Mouse (Mus musculus) heart, postnatal 0 days (tissue): ENCODE data around the gene Foxg1. TPM values are rescaled to one million over a fixed set of nuclear protein-coding genes. Genes with fewer than 3 reads are reported as not detected.

Source experiments
- ATAC-seq: fragments of 200-750 bp; cut with Nextera tagmentation; 2 replicates; pipeline ENCODE4 v1.8.0; 2017; ENCODE audit warnings: low read depth, moderate number of reproducible peaks, moderate library complexity; ENCODE audit not compliant: insufficient read depth
- DNase-seq: peaks from one replicate; pipeline ENCODE4 v3.0.0-alpha.2; 2016; ENCODE audit warnings: low spot score
- H3K27ac ChIP-seq: fragments of 300-500 bp; sonication (generic); 2 replicates; pipeline ENCODE4 v1.5.1; 2014; ENCODE audit warnings: low read depth, mild to moderate bottlenecking
- H3K27me3 ChIP-seq: fragments of 300-500 bp; sonication (generic); 2 replicates; pipeline ENCODE4 v1.6.1; 2014; ENCODE audit warnings: low read length, mixed read lengths; ENCODE audit not compliant: control insufficient read depth, insufficient read depth
- H3K36me3 ChIP-seq: fragments of 300-500 bp; sonication (generic); replicated peaks from 2 replicates; pipeline ENCODE4 v1.6.1; 2014; ENCODE audit warnings: low read length, mixed read lengths; ENCODE audit not compliant: control insufficient read depth, insufficient read depth
- H3K4me1 ChIP-seq: fragments of 300-500 bp; sonication (generic); 2 replicates; pipeline ENCODE4 v1.6.1; 2014; ENCODE audit warnings: antibody characterized with exemption; ENCODE audit not compliant: control insufficient read depth, insufficient read depth
- H3K4me2 ChIP-seq: fragments of 300-500 bp; sonication (generic); 2 replicates; pipeline ENCODE4 v1.6.1; 2014; ENCODE audit warnings: low read depth, mild to moderate bottlenecking, low read length, moderate library complexity
- H3K4me3 ChIP-seq: fragments of 300-500 bp; sonication (generic); 2 replicates; pipeline ENCODE4 v1.5.1; 2014; ENCODE audit warnings: low read depth, low read length
- H3K9ac ChIP-seq: fragments of 300-500 bp; sonication (generic); replicated peaks from 2 replicates; pipeline ENCODE4 v1.6.1; 2014; ENCODE audit warnings: low read depth, low read length, mixed read lengths
- H3K9me3 ChIP-seq: fragments of 300-500 bp; sonication (generic); replicated peaks from 2 replicates; pipeline ENCODE4 v1.6.1; 2016; ENCODE audit warnings: low read length; ENCODE audit not compliant: control insufficient read depth
- CTCF ChIP-seq: IDR thresholded peaks from 2 replicates; pipeline ENCODE4 v1.5.1; 2016; ENCODE audit warnings: antibody characterized with exemption, control low read depth, low read depth
- EP300 ChIP-seq: IDR thresholded peaks from 2 replicates; pipeline ENCODE4 v1.6.1; 2016; ENCODE audit warnings: antibody characterized with exemption, low read depth
- WGBS: fragments of 180-500 bp; shearing (Covaris S2); extraction: QIAGEN DNeasy Blood & Tissue Kit; methylation state at CpG from one replicate; pipeline ENCODE4 v1.1.7; 2014; 5-methylcytosine and 5-hydroxymethylcytosine counted together
- polyA plus RNA-seq: library from polyadenylated mRNA; unstranded; fragments of >200 nt; fragmentation: Nextera tagmentation; extraction: Ambion mirVana; gene quantifications from 2 replicates; pipeline ENCODE4 v1.2.1, GENCODE M21; 2015
- total RNA-seq: library from RNA; depleted of rRNA; stranded (reverse); fragments of >200 nt; gene quantifications from 2 replicates; pipeline ENCODE4 v1.2.3, GENCODE M21; 2014; ENCODE audit warnings: low replicate concordance

The Foxg1 gene
- total and polyA plus RNA-seq, 2 experiments from 2014 or later: not detected

DNA sequence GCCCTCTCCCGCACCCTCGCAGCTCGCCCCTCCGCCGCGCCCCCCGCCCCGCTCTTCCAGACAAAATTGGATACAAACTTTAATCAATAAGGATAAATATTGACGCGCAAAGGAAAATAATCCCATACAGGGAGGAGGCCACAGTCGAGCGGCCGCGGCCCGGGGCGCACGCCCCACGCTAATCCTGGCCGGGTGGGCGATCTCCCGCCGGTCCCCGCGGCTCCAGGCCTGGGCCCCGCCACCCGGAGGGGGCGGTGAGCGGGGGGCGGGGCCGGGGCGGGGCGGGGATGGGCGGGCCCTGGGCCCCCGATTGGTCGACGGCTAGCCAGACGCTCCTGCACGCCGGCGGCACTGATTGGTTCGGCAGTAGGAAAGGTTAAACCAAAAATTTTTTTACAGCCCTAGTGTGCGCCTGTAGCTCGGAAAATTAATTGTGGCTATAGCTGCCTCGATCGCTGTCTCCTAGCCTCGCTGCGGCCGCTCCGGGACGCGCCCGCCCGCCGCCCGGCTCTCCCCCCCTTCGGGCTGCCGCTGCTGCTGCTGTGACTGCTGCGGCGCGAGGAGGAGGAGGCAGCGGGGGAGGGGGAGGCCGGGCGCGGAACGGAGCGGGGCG lies 1.2 kb downstream of the Foxg1 start:
- DNase-seq: no peak
- H3K27ac ChIP-seq: no peak overlapping the region
- H3K9me3 ChIP-seq: no peaks in the 10 kb centered on the region
- WGBS: 1% methylated on average over 56 of the region's 67 CpGs
- H3K4me2 ChIP-seq: peak overlapping the region; percentile 53
- H3K27me3 ChIP-seq: peaks cover 91% of the 10 kb centered on the region
- H3K9ac ChIP-seq: no peak overlapping the region
- peak overlapping the region; percentile 42 for H3K4me3 ChIP-seq
- TF ChIP-seq EP300: no peak
- TF ChIP-seq CTCF: no peak
- peaks cover 6% of the 10 kb centered on the region; the same call in 1 of the 2 replicates for H3K4me1 ChIP-seq
- no peaks in the 10 kb centered on the region for H3K36me3 ChIP-seq
- peak; percentile 24; the same call in 1 of the 2 replicates for ATAC-seq

DNA sequence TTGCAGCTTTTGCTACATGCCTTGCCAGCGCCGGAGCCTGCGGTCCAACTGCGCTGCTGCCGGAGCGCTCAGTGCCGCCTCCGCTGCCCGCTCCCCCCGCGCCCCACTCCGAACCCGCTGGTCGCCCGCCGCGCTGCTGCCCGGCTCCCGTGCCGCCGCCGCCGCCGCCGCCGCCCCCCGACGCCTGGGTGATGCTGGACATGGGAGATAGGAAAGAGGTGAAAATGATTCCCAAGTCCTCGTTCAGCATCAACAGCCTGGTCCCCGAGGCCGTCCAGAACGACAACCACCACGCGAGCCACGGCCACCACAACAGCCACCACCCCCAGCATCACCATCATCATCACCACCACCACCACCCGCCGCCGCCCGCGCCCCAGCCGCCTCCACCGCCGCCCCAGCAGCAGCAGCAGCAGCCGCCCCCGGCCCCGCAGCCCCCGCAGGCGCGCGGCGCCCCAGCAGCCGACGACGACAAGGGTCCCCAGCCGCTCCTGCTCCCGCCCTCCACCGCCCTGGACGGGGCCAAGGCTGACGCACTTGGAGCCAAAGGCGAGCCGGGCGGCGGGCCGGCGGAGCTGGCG lies 1.9 kb downstream of the Foxg1 start:
- no peak for TF ChIP-seq CTCF
- no peak for TF ChIP-seq EP300
- H3K4me2 ChIP-seq: peak overlapping the region; percentile 53
- H3K27me3 ChIP-seq: peaks cover 87% of the 10 kb centered on the region
- no peak for DNase-seq
- no peak overlapping the region for H3K27ac ChIP-seq
- WGBS: under 1% methylated on average over 50 of the region's 66 CpGs
- H3K4me1 ChIP-seq: peaks cover 6% of the 10 kb centered on the region; the same call in 1 of the 2 replicates
- no peak overlapping the region for H3K9ac ChIP-seq
- no peak for ATAC-seq
- peak overlapping the region; percentile 42 for H3K4me3 ChIP-seq
- no peaks in the 10 kb centered on the region for H3K9me3 ChIP-seq
- no peaks in the 10 kb centered on the region for H3K36me3 ChIP-seq

DNA sequence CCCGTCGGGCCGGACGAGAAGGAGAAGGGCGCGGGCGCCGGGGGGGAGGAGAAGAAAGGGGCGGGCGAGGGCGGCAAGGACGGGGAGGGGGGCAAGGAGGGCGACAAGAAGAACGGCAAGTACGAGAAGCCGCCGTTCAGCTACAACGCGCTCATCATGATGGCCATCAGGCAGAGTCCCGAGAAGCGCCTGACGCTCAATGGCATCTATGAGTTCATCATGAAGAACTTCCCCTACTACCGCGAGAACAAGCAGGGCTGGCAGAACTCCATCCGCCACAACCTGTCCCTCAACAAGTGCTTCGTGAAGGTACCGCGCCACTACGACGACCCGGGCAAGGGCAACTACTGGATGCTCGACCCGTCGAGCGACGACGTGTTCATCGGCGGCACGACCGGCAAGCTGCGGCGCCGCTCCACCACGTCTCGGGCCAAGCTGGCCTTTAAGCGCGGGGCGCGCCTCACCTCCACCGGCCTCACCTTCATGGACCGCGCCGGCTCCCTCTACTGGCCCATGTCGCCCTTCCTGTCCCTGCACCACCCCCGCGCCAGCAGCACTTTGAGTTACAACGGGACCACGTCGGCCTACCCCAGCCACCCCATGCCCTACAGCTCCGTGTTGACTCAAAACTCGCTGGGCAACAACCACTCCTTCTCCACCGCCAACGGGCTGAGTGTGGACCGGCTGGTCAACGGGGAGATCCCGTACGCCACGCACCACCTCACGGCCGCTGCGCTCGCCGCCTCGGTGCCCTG lies 2.6 kb downstream of the Foxg1 start, which contains the start of gene Gm43517:
Gene Gm43517 (plus strand): TSS at position 299 of the 755 bp plus-strand sequence.
- peaks cover 6% of the 10 kb centered on the region; the same call in 1 of the 2 replicates for H3K4me1 ChIP-seq
- H3K27me3 ChIP-seq: peaks cover 87% of the 10 kb centered on the region
- H3K4me3 ChIP-seq: peak within 1 kb of the TSS; percentile 42
- TF ChIP-seq CTCF (no peak), EP300 (no peak)
- WGBS: 2% methylated on average over 70 of the region's 75 CpGs
- ATAC-seq (0 out of 2 replicates have a peak, but pooled peaks have one; percentile 20), DNase-seq (no peak)
- H3K36me3 ChIP-seq: no peaks in the 10 kb centered on the region
- H3K4me2 ChIP-seq: peak within 1 kb of the TSS; percentile 53
- no peak within 1 kb of the TSS for H3K27ac ChIP-seq
- H3K9ac ChIP-seq: no peak within 1 kb of the TSS
- no peaks in the 10 kb centered on the region for H3K9me3 ChIP-seq

DNA sequence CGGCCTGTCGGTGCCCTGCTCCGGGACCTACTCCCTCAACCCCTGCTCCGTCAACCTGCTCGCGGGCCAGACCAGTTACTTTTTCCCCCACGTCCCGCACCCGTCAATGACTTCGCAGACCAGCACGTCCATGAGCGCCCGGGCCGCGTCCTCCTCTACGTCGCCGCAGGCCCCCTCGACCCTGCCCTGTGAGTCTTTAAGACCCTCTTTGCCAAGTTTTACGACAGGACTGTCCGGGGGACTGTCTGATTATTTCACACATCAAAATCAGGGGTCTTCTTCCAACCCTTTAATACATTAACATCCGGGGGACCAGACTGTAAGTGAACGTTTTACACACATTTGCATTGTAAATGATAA lies 3.2 kb downstream of the Foxg1 start:
- ATAC-seq: no peak
- 4% methylated on average over 23 of the region's 23 CpGs for WGBS
- no peak for TF ChIP-seq EP300

DNA sequence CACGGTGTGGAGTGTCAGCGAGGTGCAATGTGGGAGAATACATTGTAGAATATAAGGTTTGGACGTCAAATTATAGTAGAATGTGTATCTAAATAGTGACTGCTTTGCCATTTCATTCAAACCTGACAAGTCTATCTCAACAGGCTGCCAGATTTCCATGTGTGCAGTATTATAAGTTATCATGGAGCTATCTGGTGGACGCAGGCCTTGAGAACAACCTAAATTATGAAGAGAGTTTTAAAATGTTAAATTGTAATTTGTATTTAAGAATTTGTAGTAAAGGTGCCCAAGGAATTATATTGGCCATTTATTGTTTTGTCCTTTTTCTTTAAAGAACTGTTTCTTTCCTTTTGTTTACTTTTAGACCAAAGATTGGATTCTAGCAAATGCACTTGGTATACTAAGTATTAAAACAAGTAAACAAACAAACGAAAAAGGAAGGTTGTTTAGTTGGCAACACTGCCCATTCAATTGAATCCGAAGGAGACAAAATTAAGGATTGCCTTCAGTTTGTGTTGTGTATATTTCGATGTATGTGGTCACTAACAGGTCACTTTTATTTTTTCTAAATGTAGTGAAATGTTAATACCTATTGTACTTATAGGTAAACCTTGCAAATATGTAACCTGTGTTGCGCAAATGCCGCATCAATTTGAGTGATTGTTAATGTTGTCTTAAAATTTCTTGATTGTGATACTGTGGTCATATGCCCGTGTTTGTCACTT lies 3.8 kb downstream of the Foxg1 start:
- Histone ChIP-seq H3K36me3 (no peaks in the 10 kb centered on the region), H3K27ac (no peak overlapping the region), H3K4me3 (no peak overlapping the region), H3K9ac (no peak overlapping the region), H3K9me3 (no peaks in the 10 kb centered on the region), H3K27me3 (peaks cover 87% of the 10 kb centered on the region), H3K4me2 (no peak overlapping the region), H3K4me1 (peaks cover 6% of the 10 kb centered on the region; the same call in 1 of the 2 replicates)
- ATAC-seq: no peak
- TF ChIP-seq CTCF: no peak
- TF ChIP-seq EP300: no peak
- DNase-seq: no peak
- 15% methylated on average over 10 of the region's 10 CpGs for WGBS

More for the DNA sequence above, 3.2 kb downstream of the Foxg1 start:
- H3K4me2 ChIP-seq: no peak overlapping the region
- no peak overlapping the region for H3K9ac ChIP-seq
- 0 out of 2 replicates have a peak overlapping the region, but pooled peaks have one; percentile 42 for H3K4me3 ChIP-seq
- H3K36me3 ChIP-seq: no peaks in the 10 kb centered on the region
- H3K4me1 ChIP-seq: peaks cover 6% of the 10 kb centered on the region; the same call in 1 of the 2 replicates
- H3K27ac ChIP-seq: no peak overlapping the region
- peaks cover 87% of the 10 kb centered on the region for H3K27me3 ChIP-seq
- no peak for DNase-seq
- H3K9me3 ChIP-seq: no peaks in the 10 kb centered on the region
